Comparison of ENCODE assay signal across 7 mouse cellular contexts in the genomic region with DNA sequence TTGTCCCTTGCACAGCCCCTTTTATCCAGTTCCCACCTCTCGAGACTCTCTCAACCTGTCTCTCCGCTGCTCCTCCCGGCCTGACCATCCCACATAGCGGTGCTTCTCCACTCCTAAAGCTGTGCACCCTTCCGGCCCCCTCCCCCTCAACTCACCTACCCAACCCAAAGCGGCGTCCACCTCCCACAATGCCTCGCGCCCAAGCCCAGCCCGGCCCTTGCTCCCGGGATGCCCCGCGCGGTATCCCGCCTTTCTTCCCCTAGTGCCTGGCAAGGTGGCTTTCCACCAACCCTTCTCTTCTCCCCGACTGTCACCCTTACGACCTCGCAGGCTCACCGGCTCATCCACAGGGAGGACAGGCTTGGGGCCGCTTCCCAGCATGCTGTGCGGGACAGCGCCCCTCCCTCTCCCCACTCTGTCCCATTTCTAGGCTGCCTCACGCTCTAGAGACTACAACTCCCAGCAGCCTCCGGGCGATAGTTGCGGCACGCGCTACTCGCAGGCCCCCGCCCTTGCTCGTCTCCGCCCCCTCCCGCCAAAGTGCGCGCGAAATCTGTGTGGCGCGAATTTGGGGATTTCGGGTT. TPM values are rescaled to one million over a fixed set of nuclear protein-coding genes. Genes with fewer than 3 reads are reported as not detected.
DNase-seq lines count a peak whose midpoint lies in the region; ATAC-seq lines count a peak whose summit lies in the region.

A gene (minus strand): TSS at position 414 of the 584 bp plus-strand sequence.

- DNase-seq in adrenal gland, adult 2 months, result peak; percentile 95
- peak; percentile 88 for DNase-seq in embryo, embryonic 11.5 days (ENCODE audit: low read depth, low spot score)
- peak; percentile 87 to 88 for DNase-seq in gastrocnemius, postnatal 36 days
- peak; percentile 94 to 96 for DNase-seq in left cerebral cortex, postnatal 25 days (ENCODE audit: low spot score in 2 of 2)
- DNase-seq in midbrain, embryonic 10.5 days (ENCODE audit: low spot score), result peak; percentile 93
- DNase-seq in right cerebral cortex, postnatal 4 days, result peak; percentile 91

- intact Hi-C loops in gastrocnemius, postnatal 36 days (cut with DNase I), result no loop called here
- intact Hi-C loops in left cerebral cortex, postnatal 25 days (cut with DNase I), result loop anchor here (5.0 kb wide), 1 partner anchor 226 kb away; a partner anchor contains a TSS

- H3K27me3 ChIP-seq in intestine, embryonic 15.5 days (replicated peaks), result no peaks in the 10 kb centered on the region
- no peaks in the 10 kb centered on the region for H3K27me3 ChIP-seq in midbrain, embryonic 10.5 days (ENCODE audit: low read depth, poor library complexity, severe bottlenecking)

- H3K9me3 ChIP-seq in intestine, embryonic 15.5 days, result no peaks in the 10 kb centered on the region
- H3K9me3 ChIP-seq in midbrain, embryonic 10.5 days (replicated peaks), result no peaks in the 10 kb centered on the region

- no peaks in the 10 kb centered on the region; the same call in 1 of the 2 replicates for H3K4me1 ChIP-seq in intestine, embryonic 15.5 days (replicated peaks)
- peaks cover 10% of the 10 kb centered on the region for H3K4me1 ChIP-seq in midbrain, embryonic 10.5 days

- peaks cover 2% of the 10 kb centered on the region; the same call in 1 of the 2 replicates for H3K36me3 ChIP-seq in intestine, embryonic 15.5 days
- H3K36me3 ChIP-seq in midbrain, embryonic 10.5 days, result peaks cover 72% of the 10 kb centered on the region

- peak within 1 kb of the TSS; percentile 78 for H3K4me2 ChIP-seq in intestine, embryonic 15.5 days (replicated peaks)

- H3K9ac ChIP-seq in intestine, embryonic 15.5 days, result peak within 1 kb of the TSS; percentile 75

- peak; percentile 99 for ATAC-seq in intestine, embryonic 15.5 days

- peak within 1 kb of the TSS; percentile 90 for H3K27ac ChIP-seq in intestine, embryonic 15.5 days
- H3K27ac ChIP-seq in midbrain, embryonic 10.5 days (replicated peaks), result peak within 1 kb of the TSS; percentile 96

- under 1% methylated on average over 39 of the region's 39 CpGs for WGBS in intestine, embryonic 15.5 days
- under 1% methylated on average over 39 of the region's 39 CpGs for WGBS in midbrain, embryonic 10.5 days

- H3K4me3 ChIP-seq in intestine, embryonic 15.5 days (replicated peaks), result peak within 1 kb of the TSS; percentile 76
- H3K4me3 ChIP-seq in midbrain, embryonic 10.5 days, result peak within 1 kb of the TSS; percentile 73

RNA-seq across cellular contexts. Expression of the gene that starts here (rescaled TPM):
- 10 to 100 TPM in 1 of 2 experiments, 1 to 10 TPM in 1; 7.4 to 10.4 TPM for total RNA-seq in adrenal gland, adult 2 months (2021)
- polyA plus RNA-seq in adrenal gland, adult 2 months (2012; rRNA removed), result 5.6 and 5.8 TPM in 2 replicates
- 1 to 10 TPM; 9.0 to 9.8 TPM for total RNA-seq in gastrocnemius, postnatal 36 days (2021)
- polyA plus RNA-seq in intestine, embryonic 15.5 days (2015; fragmentation: Nextera tagmentation; extraction: Ambion mirVana), result 6.9 and 7.1 TPM in 2 replicates
- 10 to 100 TPM; 14.0 to 15.5 TPM for total RNA-seq in left cerebral cortex, postnatal 25 days (2021)
- 11.5 and 14.7 TPM in 2 replicates for polyA plus RNA-seq in midbrain, embryonic 10.5 days (2016; fragmentation: Nextera tagmentation; extraction: Ambion mirVana)

Comparison
In these comparisons a context has a peak if more than half of its experiments do, and no peak if none do; other contexts are left out.
1. Peak in every context shown above with its lines: DNase-seq, ATAC-seq, H3K4me3 ChIP-seq and H3K27ac ChIP-seq.